Mouse (Mus musculus) adrenal gland, adult 2 months (tissue): ENCODE measurements around the gene Gja4. TPM values are rescaled to one million over a fixed set of nuclear protein-coding genes. Genes with fewer than 3 reads are reported as not detected.

ENCODE experiments used
- DNase-seq: peaks from one replicate; pipeline ENCODE4 v3.0.0; 2021
- polyA plus RNA-seq: library from polyadenylated mRNA; depleted of rRNA; stranded (reverse); fragments of >200 nt; gene quantifications from 2 replicates; pipeline ENCODE4 v1.2.3, GENCODE M21; 2012; rRNA removed
- total RNA-seq, 2 experiments: library from RNA; stranded (reverse); gene quantifications; 2 replicates each; pipeline ENCODE4 v1.2.3; 2021

Gene Gja4
- total and polyA plus RNA-seq, 3 experiments = 2.7 to 16.0 (median 6.7) TPM

DNA sequence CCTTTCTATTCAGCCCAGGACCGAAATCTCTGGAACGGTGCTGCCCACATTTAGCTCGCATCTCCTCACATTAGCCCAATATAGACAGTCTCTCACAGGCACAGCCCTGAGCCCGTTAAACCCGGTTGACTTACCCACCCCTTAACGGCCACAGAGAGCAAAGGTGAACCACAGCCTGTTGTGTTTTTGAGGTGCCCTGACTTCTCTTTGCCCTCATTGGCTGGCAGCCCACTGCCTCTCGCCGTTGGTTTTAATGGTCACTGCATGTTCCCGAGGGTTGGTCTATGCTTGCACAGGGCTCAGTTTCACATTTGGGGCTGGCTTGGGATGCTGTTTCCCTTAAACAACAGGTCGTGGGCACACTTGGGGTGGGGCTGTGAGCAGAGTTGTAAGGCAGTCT is 10.5 kb upstream of the Gja4 start:
- no peak for DNase-seq

DNA sequence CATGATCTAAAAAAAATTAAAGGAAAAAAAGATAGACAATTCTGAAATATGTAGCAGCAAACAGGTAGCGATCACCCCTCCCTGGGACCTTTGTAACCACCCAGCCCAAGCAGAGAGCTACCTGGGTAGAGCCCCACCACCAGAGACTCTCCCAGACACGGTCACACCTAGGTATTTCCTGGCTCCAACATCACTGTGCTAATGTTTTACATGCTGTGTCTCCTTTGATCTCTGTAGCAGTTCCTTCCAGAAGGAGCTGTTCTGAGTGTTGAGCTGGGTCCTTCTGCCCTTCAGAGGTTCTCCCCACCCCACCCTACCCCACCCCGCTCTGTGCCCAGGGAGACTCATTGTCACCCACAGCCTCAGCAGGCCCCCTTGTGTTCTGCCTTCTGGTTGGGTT is 9.8 kb upstream of the Gja4 start:
- no peak for DNase-seq

DNA sequence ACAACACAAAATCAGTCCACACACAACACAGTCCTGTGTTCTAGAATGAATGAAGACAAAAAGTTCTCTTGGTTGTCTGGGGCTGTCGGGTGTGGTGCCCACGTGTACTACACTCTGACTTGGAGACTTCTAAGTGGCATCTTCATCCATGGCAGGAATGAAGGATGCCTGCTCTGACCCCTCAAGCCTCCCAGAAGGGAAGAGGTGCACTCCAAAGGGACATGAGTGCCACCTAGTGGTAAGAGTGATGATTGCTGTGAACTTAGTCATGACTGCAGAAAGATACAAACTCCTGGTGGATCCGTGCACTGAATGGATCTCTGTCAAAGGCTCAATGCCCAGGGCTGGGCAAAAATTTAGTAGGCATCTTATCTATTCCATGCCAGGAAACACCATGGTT is 5.8 kb upstream of the Gja4 start:
- peak; percentile 67 for DNase-seq

DNA sequence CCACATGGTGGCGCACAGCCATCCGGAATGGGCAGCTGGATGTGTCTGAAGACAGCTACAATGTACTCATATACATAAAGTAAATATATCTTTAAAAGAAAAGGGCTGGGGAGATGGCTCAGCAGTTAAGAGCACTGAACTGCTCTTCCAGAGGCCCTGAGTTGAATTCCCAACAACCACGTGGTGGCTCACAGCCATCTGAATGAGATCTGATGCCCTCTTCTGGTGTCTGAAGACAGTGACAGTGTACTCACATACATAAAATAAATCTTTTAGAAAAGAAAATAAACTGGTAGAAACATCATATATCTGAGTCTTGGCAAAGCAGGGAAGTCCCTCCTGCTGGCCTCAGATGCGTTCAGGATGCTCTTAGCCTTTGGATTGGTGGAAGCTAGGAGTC is 3.3 kb upstream of the Gja4 start:
- DNase-seq = no peak

DNA sequence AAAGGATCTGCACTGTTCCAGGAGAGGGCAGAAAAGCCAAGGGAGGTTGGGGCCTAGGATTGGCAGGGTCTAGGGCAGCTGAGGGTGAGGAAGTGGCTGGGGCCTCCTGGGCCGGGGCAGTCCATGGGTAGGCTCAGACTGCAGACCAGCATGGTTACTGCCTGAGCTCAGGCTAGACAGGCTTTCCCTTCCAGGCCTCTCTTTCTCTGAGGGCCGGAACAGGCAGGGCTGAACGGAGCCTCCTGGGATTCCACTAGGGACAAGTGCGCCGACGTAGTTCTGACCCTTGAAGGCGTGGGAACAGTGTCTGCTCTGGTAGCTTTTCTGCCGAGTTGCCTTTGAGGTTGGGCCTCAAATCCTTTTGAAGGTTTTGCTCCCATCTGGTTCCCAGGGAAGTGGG is 1.9 kb upstream of the Gja4 start:
- DNase-seq = no peak

DNA sequence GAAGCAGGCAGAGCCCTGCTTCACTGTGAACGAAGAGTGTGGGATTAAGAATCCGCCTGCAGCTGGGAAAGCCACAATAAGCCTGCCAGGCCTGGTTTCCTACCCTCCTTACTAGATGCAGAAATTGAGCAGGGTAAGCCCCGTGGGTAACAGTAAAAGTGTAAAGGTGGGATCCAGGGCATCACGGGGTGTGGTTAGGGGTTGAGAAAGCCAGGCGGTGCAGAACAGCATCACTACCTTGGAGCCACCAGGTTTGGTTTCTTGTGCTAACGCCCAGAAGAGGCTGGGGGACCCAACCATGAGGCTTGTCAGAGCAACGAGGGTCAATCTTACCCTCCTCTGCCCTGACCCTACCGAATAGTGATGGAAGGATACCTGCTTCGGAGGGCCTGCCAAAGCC is 746 bp upstream of the Gja4 start:
- DNase-seq = no peak

DNA sequence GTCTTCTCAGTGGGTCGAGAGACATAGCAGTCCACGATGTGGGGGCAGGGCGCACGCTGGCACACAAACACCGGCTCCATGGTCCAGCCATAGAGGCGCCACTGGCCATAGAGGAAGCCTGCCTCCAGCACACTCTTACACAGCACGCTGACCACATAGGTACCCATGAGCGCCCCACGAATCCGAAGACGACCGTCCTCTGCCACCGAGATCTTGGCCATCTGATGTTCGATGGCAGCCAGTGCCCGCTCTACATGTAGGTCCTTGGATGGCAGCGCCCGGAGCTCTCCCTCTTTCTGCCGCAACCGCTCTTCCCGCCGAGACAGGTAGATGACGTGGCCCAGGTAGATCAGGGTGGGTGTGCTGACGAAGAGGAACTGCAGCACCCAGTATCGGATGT is 1.5 kb downstream of the Gja4 start:
- no peak for DNase-seq

DNA sequence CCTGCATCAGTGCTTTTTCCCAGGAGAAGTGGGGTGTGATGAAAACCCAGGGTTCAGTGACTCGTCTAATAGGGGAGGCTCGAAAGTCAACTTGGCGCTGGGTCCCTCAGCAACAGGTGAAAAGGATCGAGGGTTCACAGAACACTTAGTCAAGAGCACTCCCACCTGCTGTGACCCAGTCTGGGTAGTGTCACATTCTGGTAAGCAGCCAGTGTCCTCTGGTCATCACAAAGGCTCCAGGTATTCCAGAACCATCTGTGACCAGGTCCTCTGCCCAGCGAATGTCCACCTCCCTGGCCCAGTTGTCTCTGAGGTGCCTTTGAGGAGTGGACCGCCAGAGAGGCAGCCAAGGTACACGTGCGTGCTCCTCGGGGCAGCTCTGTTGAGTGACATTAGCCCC is 2.3 kb downstream of the Gja4 start:
- no peak for DNase-seq

DNA sequence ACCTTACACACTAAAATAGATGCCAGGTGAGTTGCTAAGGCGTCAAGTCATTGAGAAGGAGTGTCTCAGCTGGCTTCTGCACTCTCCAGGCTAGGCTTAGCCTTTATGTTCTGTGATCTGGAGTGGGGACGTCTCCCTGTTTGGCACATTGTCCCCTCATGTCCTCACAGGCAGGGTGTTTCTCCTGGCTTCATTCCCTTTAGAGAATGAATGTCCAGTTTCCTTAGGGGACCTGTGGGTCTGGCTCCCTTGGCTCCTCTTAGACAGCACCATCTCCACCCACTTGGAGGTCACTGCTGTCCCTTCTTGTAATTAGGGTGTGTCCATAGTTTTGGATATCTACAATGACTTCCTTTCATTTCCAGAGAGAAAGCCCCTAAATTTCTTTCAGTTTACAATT is 6.9 kb downstream of the Gja4 start:
- DNase-seq = no peak

DNA sequence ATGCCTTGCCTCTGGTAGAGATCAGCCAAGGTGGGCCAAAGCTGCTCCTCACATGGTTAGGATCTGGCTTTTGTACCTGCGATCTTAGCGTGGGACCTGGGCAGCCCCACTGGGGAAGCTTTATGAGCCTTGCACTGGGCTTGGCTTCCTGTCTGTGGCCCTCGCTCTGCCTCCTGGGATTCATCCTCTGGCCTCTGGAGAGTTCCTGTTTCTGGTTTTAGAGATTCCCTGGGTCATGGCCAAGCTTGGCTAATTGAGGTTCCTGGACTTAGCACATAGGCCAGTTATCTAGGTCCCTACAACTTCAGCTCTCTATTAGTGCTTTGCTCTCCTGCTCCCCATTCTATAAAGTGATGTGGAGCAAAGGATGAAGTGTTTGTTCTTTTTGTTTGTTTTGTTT is 10.0 kb downstream of the Gja4 start:
- no peak for DNase-seq

DNA sequence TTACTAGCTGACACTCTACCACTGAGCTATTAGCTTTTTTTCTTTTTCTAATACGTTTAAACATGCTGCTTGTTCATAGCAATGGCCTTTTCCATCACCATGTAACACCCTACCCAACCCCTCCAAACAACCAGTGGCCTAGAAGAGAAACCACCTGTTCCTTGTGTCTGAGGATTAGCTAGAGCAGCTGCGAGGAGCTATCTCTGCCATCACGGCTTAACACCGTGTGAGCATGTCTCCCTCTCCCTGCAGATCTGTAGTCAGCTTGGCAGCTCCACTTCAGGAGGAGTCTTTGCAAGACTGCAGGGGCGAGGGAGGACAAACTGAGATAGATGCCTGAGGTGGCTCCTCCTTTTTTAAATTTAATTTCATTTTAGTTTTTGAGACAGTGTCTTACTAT is 13.3 kb downstream of the Gja4 start:
- no peak for DNase-seq

DNA sequence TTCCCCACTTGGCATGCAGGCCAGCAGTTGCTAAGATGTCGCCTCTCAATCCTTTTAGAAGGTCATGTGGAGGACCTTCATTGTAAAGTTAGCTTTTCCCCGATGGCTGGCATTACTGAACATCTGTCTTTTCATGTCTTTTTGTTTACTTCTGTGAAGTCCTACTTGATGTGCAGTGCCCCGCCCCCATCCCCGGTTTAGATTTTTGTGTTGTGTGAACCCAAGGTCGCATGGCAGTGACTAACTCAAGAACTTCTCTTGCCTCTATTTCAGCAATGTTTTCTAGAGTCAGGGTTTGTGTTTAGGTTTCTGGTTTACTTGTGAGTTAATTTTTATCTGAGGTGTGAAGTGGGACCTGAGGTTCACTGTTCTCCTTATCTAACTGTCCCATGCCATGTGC is 21.2 kb downstream of the Gja4 start:
- DNase-seq = peak; percentile 25

DNA sequence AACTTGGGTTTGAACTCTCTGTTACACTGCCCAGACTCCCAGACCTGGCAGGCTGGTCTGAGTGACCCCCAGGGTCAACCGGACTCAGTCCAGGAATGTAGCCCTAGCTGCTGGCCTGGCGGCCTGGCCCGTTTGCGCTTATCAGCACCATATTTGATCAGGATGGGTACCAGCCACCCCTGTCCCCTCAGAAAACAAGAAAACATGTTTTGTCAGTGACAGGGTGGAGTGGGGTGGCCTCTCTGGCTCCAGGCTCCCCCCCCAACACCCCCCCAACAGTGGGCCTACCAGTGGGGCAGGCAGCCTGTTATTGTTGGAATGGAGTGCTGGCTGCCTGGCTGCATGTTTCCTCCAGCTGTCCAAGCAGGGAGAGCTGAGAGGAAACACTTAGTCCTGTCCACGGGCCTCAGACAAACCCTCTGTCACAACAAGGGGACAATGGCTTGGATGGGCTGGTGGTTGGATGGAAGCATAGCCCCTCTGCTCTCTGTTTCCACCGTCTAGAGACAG is 24.7 kb downstream of the Gja4 start:
- no peak for DNase-seq

DNA sequence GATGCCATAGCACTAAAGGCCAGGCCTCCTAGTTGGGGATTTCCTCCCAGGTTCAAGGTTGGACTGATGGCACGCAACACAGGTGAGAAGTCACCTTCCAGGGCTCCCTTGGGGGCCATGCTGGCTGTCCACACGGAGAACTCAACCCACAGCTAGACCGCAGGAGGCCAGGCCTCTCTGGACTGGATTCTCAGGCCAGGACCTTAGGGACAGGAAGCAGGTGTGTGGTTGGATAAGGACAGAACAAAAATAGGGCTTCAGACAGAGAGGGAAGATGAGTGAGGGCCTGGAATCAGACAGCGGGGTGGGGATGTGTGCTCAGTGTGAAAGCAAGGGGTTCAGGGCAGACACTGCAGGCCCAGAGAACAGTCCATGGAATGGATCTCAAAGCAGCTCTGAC is 26.9 kb downstream of the Gja4 start:
- no peak for DNase-seq

DNA sequence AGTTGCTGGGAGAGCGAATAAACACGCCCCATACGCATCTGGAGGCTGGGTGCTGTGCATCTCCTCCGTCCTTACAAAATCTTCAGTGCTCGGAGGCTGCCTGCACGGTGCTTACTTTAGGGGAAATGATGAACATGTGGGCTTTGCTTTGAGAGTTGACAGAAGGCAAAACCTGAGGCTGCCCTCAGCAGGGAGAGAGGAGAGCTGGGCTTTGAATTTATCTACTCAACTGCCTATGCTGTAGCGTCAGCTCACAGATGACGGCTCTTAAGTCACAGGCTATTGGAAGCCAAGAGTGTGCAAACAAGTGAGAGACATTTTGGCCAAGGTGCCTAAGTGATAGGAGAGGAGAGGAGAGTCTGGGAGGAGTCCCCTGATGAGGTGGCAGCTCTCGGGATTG is 34.6 kb downstream of the Gja4 start:
- no peak for DNase-seq

DNA sequence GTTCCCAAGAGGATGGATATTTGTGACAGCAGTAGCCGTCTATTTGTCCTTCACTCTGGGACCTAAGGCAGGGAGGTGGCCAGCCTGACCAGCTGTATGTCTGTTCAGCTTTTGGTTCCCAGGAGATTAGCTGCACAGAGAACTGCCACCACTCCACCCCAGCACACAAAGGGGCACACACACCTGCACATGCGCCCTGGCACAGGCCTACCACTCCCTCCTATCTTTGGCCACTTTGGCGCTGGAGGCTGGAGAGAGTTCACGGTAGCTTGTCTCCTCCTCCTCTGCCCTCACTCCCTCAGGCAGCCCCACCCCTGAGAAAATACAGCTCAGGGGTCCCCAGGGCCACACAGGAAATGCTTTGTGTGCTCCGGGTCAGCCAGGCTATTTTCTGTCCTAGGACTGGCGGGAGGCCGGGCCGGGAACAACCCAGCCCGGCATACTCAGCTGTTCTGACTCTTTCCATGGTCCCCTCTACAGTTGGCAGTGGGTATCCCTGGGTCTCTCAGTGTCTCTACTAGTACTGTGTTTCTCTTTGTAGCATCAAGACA is 35.3 kb downstream of the Gja4 start:
- DNase-seq = peak; percentile 30

DNA sequence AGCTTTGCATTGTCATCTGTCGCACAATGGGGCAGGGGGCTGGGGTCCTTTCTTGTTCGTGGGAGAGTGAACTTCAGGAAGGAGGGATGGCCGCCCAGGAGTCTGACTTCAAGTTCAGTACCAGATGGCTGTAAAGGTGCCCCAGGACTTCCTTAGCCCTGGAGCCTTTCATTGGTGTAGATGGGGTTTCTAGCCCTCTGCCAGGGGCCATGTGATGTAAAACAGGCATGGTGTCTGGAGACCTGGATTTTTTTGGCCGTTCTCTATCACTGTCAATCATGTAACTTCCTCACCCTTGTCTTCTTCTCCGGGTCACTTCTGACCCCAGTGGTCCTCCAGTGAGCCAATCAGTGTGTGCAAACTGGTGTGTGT is 49.7 kb downstream of the Gja4 start:
- no peak for DNase-seq

DNA sequence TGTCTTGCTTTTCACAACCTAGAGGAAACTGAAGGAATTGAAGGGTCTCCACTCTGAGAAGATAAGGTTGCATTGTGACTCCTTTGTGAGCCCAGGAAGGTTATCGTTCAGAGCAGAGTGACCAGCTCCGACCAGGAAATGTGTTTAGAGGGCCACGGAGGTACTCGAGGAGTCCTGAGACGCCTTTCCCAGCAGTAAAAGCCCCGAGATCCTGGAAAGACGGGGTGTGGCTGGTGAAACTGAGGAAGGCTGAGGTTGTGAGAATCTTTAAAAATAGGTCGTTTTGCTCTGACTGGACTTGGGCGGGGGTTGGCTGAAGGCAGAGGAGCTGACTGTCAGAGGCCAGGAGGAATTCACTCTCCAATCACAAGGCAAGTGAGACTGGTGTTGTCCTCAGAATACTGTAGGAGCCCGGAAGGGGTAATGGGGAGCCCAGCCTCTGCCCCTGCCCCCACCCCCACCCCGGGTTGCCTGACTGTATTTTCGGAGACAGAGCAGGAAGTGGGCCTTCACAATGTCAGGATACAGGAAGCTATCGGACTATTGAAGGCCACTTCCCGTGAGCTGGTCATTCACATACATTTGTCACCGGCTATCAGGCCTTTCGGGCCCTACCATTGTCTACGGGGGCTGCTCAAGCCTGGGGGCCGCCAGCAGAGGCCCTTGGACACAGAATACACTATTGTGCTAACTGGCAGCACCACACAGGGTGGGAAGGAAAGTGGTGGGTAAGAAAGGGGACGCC is 50.2 kb downstream of the Gja4 start:
- peak; percentile 21 for DNase-seq

DNA sequence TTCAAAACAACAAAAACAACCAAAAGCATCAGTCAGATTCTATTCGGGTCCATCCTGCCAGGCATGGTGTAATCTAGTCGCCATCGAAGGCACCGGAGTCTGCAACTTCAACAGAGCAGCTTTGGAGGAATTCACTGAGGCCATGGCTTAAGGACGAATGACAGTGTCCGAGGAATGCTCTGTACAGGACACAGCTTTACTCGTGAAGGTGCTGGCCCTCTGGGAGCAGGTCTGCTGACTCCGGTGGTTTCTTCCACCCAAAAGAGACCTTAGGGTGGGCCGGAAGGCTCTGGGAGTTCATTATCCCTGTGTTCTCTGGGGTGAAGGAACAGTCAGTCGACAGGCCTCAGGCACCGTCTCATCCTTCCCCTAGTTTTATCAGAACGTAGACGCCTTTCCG is 52.2 kb downstream of the Gja4 start:
- no peak for DNase-seq

Other genes starting within 250 kb of the Gja4 start
- gene Zmym6, start 236.7 kb downstream of the Gja4 start, total RNA-seq = 10 to 100 TPM; 14.2 to 15.3 TPM
- 1.7 and 1.9 TPM in 2 replicates for gene Zmym6, start 236.7 kb downstream of the Gja4 start, polyA plus RNA-seq
- gene Tmem35b, start 190.3 kb downstream of the Gja4 start, total RNA-seq = 10 to 100 TPM; 18.1 to 19.3 TPM
- gene Tmem35b, start 190.3 kb downstream of the Gja4 start, polyA plus RNA-seq = 17.6 and 19.7 TPM in 2 replicates
- gene Dlgap3, start 144.8 kb downstream of the Gja4 start, total RNA-seq = 1 to 10 TPM; 3.4 to 3.9 TPM
- 13.3 and 14.7 TPM in 2 replicates for gene Dlgap3, start 144.8 kb downstream of the Gja4 start, polyA plus RNA-seq
- gene Smim12, start 70.3 kb downstream of the Gja4 start, total RNA-seq = 10 to 100 TPM; 50.4 to 68.0 TPM
- 41.7 and 46.8 TPM in 2 replicates for gene Smim12, start 70.3 kb downstream of the Gja4 start, polyA plus RNA-seq
- gene Gjb3, start 16.8 kb upstream of the Gja4 start, total RNA-seq = under 1 TPM in 1 of 2 experiments, not detected in 1; 0.24 TPM
- 0.08 TPM in 1 of 2 replicates, not detected in the other for gene Gjb3, start 16.8 kb upstream of the Gja4 start, polyA plus RNA-seq
- gene Gjb4, start 40.0 kb upstream of the Gja4 start, total RNA-seq = not detected
- 0.11 TPM in 1 of 2 replicates, not detected in the other for gene Gjb4, start 40.0 kb upstream of the Gja4 start, polyA plus RNA-seq
- under 1 TPM; 0.17 to 0.73 TPM for gene Gjb5, start 44.1 kb upstream of the Gja4 start, total RNA-seq
- 0.27 and 0.34 TPM in 2 replicates for gene Gjb5, start 44.1 kb upstream of the Gja4 start, polyA plus RNA-seq